Mouse (Mus musculus): Measurements from ENCODE around the gene Gid8.

Gene Gid8

DNA sequence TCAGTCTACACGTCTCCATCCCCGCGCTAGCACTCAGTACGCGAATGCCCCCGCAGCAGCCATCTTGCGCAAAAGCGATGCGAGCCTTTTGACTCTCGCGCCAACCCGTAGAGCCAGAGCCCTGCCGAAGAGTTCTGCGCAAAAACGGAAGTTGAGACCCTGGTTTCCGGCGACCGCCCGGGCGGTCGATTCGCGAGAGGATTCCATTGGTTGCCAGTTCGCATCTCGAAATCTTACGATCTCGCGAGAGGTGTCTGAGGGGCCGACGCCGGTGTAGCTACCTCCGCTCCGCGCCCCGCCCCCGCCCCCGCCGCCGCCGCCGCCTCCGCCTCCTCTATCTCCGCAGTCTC is at the start of gene Gid8, which contains the start of gene Dido1:
Gene Gid8, plus strand, starts transcription at position 195 of the 350 bp plus-strand sequence.
Gene Dido1, minus strand, starts transcription at position 77 of the 350 bp plus-strand sequence.
- peak; percentile 96 to 97 for DNase-seq (ENCODE audit: low spot score in 2 of 2)

DNA sequence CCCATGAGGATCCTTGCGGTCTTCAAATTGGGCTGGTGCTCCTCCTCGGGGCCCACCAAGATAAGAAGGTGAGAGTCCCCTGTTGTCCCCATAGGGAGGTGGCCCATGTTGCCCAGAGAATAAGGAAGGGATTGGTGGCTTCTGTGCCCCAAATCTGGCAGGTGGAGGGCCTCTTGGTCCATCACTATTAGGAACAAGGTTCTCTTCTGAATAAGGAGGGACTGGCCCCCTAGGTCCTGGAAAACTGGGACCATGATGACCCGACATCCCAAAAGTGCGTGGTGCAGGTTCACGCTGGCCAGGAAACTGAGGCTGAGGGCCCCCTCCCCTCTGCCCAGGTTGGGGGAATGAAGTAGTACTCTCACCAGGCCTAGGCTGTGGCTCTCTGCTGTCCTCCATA is 49.4 kb upstream of the Gid8 start:
- no peak for DNase-seq (ENCODE audit: low spot score in 2 of 2)

DNA sequence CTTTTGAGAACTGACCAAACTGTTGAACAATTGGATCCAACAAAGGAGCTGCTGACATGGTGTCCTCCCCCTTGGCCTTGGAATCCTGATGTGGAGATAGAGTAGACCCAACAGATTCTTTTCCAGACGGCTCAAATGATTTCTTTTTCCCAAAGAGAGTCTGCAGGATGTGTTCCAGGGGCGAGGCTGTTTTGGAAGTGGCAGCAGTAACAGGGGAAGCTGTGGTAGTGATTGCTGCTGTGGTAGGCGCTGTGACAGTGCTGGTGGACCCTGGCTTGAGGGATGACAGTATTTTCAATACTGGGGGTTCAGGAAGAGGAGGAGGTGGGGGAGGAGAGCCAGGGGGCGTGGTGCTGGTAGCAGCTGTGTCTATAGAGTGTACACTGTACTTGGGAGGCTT is 47.9 kb upstream of the Gid8 start:
- no peak for DNase-seq (ENCODE audit: low spot score in 2 of 2)

DNA sequence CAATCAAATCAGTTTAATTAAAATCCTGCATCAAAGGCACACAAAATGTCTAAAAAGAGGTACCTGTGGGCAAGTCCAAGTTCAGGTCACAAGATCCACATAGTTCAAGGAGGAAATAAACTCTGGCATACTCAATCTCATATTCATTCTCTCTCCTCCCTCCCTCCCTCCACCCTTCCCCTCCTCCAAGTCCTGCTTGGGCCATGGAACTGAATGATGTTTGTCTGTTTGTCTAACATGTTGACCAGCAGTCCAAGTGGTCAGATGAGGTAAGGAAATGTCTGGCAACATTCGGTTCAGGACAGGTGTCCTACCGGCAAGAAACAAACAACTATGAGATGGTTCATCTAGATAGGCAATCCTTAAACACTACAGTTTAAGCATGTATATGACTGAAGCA is 33.2 kb upstream of the Gid8 start:
- no peak for DNase-seq (ENCODE audit: low spot score in 2 of 2)

DNA sequence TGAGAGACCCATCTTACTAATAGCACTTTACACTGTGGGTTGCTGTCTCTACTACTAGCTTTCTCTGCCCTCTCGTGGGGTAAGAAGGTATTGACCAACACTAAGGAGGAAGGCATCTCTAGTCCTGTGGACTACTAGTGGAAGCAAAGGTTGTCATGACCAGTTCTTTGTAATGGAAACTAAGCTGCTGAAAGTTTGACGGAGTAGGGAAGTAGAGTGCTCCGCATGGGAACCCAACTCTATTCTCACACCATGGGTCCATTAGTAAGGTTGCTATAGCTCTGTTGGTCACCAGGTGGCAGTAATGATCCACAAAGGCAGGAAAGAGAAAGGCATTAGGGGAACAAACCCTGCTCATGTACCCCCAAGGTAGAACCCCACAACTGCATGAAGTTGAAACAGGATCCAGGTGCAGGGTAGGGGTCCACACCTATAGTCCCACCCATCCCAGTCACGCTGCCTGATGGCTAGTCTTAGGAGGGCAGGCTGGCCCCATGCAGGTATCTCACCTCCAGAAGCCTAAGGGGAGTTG is 31.2 kb upstream of the Gid8 start:
- DNase-seq (ENCODE audit: low spot score in 2 of 2), result peak; percentile 58 to 71

GRCm38 (mm10) chr2:180681225-180681624 is 28.7 kb upstream of the Gid8 start:
- DNase-seq (ENCODE audit: low spot score in 2 of 2), result no peak

GRCm38 (mm10) chr2:180683524-180683923 is 26.4 kb upstream of the Gid8 start:
- DNase-seq (ENCODE audit: low spot score in 2 of 2), result no peak

- no peak for DNase-seq (ENCODE audit: low spot score in 2 of 2)
Measured at GRCm38 (mm10) chr2:180684031-180684430, 25.9 kb upstream of the Gid8 start.

DNA sequence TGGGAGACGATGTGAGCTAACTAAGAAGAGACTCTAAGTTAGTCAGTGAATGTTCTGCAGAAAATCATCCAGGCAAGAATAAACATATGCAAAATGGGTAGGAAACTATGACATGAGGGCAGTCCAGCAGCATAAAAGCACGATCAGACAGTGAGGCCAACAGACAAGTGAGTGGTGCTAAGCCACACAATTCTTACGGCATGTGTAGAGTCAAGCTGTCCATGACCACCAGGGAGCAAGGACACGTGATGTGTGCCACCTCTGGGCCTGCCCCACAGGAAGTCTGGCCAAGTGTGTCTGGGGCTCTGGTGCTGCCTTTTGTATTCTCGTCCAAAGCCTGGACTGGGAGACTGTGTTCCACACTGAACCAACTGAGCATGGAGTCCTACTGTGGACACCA is 20.1 kb upstream of the Gid8 start:
- no peak for DNase-seq (ENCODE audit: low spot score in 2 of 2)

DNA sequence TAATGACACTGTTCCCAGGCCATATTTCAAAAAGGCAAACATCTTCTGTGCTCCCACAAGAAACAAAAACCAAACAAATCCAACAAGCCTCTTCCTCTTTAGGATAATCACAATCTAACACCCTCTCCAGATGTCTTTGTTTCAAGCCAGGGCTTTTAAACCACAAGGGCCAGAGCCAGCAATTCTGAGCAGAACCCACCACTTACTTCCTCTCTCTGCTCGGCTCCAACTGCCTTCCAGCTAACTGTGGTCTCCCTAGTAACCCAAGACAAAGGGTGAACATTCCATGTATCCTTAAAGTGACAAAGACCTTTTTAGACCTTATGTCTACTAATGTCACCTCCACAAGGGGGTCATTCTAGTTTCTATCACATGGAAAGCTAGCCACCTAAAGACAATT is 17.3 kb upstream of the Gid8 start:
- peak; percentile 43 to 74 for DNase-seq (ENCODE audit: low spot score in 2 of 2)

- DNase-seq (ENCODE audit: low spot score in 2 of 2), result peak in 1 of 2 experiments; percentile 13
Measured at GRCm38 (mm10) chr2:180695176-180695575, 14.7 kb upstream of the Gid8 start.

GRCm38 (mm10) chr2:180700457-180700856 is 9.5 kb upstream of the Gid8 start:
- no peak for DNase-seq (ENCODE audit: low spot score in 2 of 2)

- DNase-seq (ENCODE audit: low spot score in 2 of 2), result peak in 1 of 2 experiments; percentile 31
Measured at GRCm38 (mm10) chr2:180701053-180701766, 8.7 kb upstream of the Gid8 start.

GRCm38 (mm10) chr2:180701767-180702621 is 7.9 kb upstream of the Gid8 start:
- peak; percentile 92 for DNase-seq (ENCODE audit: low spot score in 2 of 2)

GRCm38 (mm10) chr2:180702701-180703149 is 7.2 kb upstream of the Gid8 start:
- no peak for DNase-seq (ENCODE audit: low spot score in 2 of 2)

DNA sequence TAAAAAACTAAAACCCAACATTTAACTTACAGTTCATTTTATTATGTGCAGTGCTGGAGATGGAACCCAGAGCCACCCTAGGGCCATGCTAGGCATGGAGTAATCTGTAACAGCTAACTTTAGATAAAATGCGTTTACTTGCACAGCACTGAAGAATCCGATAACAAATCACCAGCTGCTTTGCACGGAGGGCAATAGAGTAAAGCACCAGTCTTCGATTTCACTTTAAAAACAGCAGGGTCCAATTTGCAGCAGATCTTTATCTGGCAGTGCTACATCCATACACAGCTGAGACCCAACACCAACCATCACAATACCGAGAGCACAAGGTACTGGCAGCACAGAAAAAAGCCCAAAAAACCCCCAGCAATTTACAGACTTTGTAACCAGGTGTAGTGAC is 6.7 kb upstream of the Gid8 start:
- no peak for DNase-seq (ENCODE audit: low spot score in 2 of 2)

DNA sequence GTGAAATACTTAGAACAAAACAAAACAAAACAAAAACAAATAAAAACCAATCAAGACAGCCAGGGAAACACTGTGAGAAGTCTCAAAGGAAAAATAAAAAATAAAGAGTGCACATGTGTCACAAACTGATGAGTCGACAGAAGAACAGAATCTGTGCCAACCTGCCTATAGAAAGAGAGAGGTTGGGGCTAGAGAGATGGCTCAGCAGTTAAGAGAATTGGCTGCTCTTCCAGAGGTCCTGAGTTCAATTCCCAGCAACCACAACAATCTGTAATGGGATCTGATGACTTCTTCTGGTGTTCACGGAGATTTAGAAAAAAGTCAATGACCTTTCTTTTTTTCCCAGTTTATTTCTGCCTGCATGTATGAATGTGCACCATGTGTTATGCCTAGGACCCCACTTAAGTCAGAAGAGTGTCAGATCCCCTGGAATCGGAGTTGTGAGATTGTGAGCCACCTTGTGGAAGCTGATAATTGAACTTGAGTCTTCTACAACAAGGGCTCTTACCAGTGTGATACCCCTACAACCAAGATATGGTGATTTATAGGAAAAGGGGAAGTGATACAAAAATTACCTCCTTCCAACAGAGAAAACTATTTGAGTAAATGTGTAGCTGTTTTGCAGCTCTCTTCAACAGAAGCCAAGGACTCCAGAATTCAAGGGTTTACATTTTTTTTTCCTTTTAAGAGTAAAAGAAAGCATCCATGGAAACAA is 6.1 kb upstream of the Gid8 start:
- DNase-seq (ENCODE audit: low spot score in 2 of 2), result no peak

- DNase-seq (ENCODE audit: low spot score in 2 of 2), result peak; percentile 80 to 83
Measured at GRCm38 (mm10) chr2:180704591-180704990, 5.3 kb upstream of the Gid8 start.

GRCm38 (mm10) chr2:180705066-180705465 is 4.9 kb upstream of the Gid8 start:
- no peak for DNase-seq (ENCODE audit: low spot score in 2 of 2)

DNA sequence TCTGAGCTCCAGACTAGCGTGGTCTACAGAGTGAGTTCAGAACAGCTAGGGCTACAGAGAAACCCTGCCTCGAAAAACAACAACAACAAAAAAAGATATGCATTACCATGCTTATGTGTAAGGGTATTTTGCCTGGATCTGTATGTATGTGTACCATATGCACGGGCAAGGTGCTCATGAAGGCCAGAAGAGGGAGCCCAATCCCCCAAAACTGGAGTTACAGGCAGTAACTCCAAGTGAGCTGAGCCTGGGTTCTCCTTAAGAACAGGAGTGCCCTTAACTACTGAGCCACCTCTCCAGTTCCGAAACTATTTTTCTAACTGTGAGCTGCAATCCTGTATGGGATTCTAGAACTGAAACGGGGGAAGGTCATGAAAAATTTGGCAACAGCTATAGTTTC is 3.9 kb upstream of the Gid8 start:
- no peak for DNase-seq (ENCODE audit: low spot score in 2 of 2)

- DNase-seq (ENCODE audit: low spot score in 2 of 2), result no peak
Measured at GRCm38 (mm10) chr2:180709023-180709922, 644 bp upstream of the Gid8 start.
